Mouse (Mus musculus) C2C12 (cell line): ENCODE data around the gene Mgat4a.

Source experiments
- CEBPB ChIP-seq: IDR thresholded peaks from one replicate; pipeline ENCODE4 v1.6.1; 2011; ENCODE audit warnings: low read depth, mild to moderate bottlenecking, control low read depth, moderate library complexity
- CTCF ChIP-seq: IDR thresholded peaks from one replicate; pipeline ENCODE4 v1.5.1; 2011; ENCODE audit not compliant: control insufficient read depth, insufficient read depth, insufficient read length
- MAX ChIP-seq: IDR thresholded peaks from one replicate; pipeline ENCODE4 v1.6.1; 2011; ENCODE audit warnings: mild to moderate bottlenecking, control low read depth
- MYOG ChIP-seq: IDR thresholded peaks from one replicate; pipeline ENCODE4 v1.6.1; 2011; ENCODE audit not compliant: control insufficient read depth, insufficient read length; ENCODE audit errors: extremely low read depth

DNA sequence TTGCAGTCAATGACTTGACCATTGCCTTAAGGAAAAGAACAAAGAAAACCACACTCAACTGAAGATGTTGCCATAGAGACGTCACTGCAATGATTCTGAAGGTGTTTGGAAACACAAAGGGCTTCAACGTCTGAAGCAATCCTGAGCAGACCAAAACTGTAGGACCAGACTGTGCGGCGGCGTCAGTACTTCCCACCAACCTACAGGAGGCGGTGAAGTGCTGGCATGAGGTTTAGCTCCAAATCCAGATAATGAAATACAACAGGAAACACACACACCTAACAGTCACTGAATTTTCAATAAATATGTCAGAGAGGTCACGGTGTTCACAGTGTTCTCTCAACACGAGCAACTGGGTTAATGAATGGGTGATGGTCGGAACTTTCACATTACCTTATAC lies 61.7 kb downstream of the Mgat4a start:
- TF ChIP-seq CEBPB: no peak
- TF ChIP-seq MYOG: no peak
- TF ChIP-seq MAX: no peak
- TF ChIP-seq CTCF: no peak
